Mouse (Mus musculus): ENCODE data around the gene Cdon.

DNA sequence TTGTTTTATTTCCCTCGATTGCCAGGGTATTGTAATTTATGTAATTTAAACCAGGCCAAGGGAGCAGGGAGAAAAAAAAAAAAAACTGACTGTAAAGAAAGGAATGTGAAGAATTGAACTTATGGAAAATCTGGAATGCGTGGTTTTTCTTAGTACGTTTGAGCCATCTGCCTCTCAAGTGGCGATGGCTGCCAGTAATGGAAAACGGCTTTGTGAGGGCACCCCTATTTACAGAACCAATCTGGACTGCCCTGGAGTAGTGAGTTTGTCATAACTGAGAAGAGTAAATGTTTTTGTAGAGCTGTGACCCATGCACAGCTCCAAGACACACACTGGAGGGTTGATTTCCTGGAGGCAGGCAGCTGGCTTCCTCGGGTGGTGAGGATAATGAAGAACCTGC, 32.4 kb downstream of the Cdon start:
- TF ChIP-seq CTCF (IDR thresholded peaks at IDR 0.05; ENCODE audit: low read depth, low read length) = no peak
- TF ChIP-seq POLR2A (IDR thresholded peaks at IDR 0.05; ENCODE audit: extremely low read depth, insufficient read depth, low read length) = no peak
